Mouse (Mus musculus): Measurements from ENCODE around the gene Prame.
"Not testable (repeated sequence)": the region's sequence is repeated elsewhere in the genome, so short reads cannot be mapped to it uniquely, and the experiment has no call there.

Prame gene

GRCm38 (mm10) chrX:135627605-135628004 is at the start of gene Prame:
Prame (minus strand) TSS chrX:135627705.
- no peak for DNase-seq (ENCODE audit: low spot score)

GRCm38 (mm10) chrX:135652173-135652772 is 24.8 kb upstream of the Prame start:
- no peak for DNase-seq (ENCODE audit: low spot score)

- DNase-seq (ENCODE audit: low spot score): not testable (repeated sequence)
Observed at GRCm38 (mm10) chrX:135601298-135602029, 26.0 kb downstream of the Prame start.

- DNase-seq (ENCODE audit: low spot score): no peak
Observed at GRCm38 (mm10) chrX:135598677-135599076, 28.8 kb downstream of the Prame start, which contains the start of gene Nxf7. Nxf7 (minus strand) TSS chrX:135598777.

GRCm38 (mm10) chrX:135598096-135598495 is 29.4 kb downstream of the Prame start:
- no peak for DNase-seq (ENCODE audit: low spot score)

- DNase-seq (ENCODE audit: low spot score): no peak
Observed at GRCm38 (mm10) chrX:135576412-135576811, 51.1 kb downstream of the Prame start.

GRCm38 (mm10) chrX:135574958-135575628 is 52.4 kb downstream of the Prame start:
- DNase-seq (ENCODE audit: low spot score): not testable (repeated sequence)

- not testable (repeated sequence) for DNase-seq (ENCODE audit: low spot score)
Observed at GRCm38 (mm10) chrX:135574261-135574957, 53.1 kb downstream of the Prame start.

GRCm38 (mm10) chrX:135569467-135569866 is 58.0 kb downstream of the Prame start:
- not testable (repeated sequence) for DNase-seq (ENCODE audit: low spot score)

GRCm38 (mm10) chrX:135564934-135565333 is 62.6 kb downstream of the Prame start:
- DNase-seq (ENCODE audit: low spot score): not testable (repeated sequence)
